Mouse (Mus musculus): ENCODE measurements around the gene Nup210l.

DNA sequence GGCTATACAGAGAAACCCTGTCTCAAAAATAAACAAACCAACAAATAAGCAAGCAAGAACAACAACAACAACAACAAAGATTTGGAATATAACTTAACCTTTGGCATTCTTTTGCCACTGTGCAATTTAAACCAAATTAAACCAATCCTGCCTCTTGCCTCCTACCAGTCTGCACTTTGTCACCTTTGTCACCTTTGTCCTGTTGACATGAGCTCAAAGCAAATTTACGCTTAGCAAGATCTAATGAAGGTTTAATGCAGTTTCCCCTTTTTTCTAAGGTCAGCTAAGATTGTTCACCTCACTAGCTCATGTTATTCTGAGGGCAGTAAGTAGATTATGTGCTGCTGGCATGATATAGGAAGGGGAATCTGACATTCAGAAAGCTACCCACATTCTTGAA lies 93.6 kb downstream of the Nup210l start:
- TF ChIP-seq GATA1 (IDR thresholded peaks at IDR 0.05; ENCODE audit: borderline replicate concordance, low read length) (no peak), FLI1 (IDR thresholded peaks at IDR 0.05; ENCODE audit: low read length) (no peak)
